Mouse (Mus musculus) embryonic facial prominence, embryonic 13.5 days (tissue): ENCODE results near the gene Nars2. TPM values are rescaled to one million over a fixed set of nuclear protein-coding genes. Genes with fewer than 3 reads are reported as not detected.
"Not testable (repeated sequence)": the region's sequence is repeated elsewhere in the genome, so short reads cannot be mapped to it uniquely, and the experiment has no call there.

Experiments used
- ATAC-seq: fragments of 200-750 bp; cut with Nextera tagmentation; 2 replicates; pipeline ENCODE4 v1.8.0; 2017; ENCODE audit warnings: low read depth; ENCODE audit not compliant: insufficient number of reproducible peaks, insufficient read depth, low FRiP score, low TSS enrichment
- H3K27ac ChIP-seq: fragments of 300-500 bp; sonication (generic); 2 replicates; pipeline ENCODE4 v1.5.1; 2015; ENCODE audit warnings: moderate library complexity, mild to moderate bottlenecking, inconsistent platforms
- H3K27me3 ChIP-seq: fragments of 300-500 bp; sonication (generic); 2 replicates; pipeline ENCODE4 v1.6.1; 2015; ENCODE audit warnings: mild to moderate bottlenecking, inconsistent platforms
- H3K36me3 ChIP-seq: fragments of 300-500 bp; sonication (generic); 2 replicates; pipeline ENCODE4 v1.6.1; 2015; ENCODE audit warnings: mild to moderate bottlenecking, inconsistent platforms
- H3K4me1 ChIP-seq: fragments of 300-500 bp; sonication (generic); 2 replicates; pipeline ENCODE4 v1.6.1; 2015; ENCODE audit warnings: inconsistent platforms
- H3K4me2 ChIP-seq: fragments of 300-500 bp; sonication (generic); 2 replicates; pipeline ENCODE4 v1.6.1; 2015; ENCODE audit warnings: moderate library complexity, mild to moderate bottlenecking, inconsistent platforms
- H3K4me3 ChIP-seq: fragments of 300-500 bp; sonication (generic); 2 replicates; pipeline ENCODE4 v1.5.1; 2015; ENCODE audit warnings: mild to moderate bottlenecking, inconsistent platforms
- H3K9ac ChIP-seq: fragments of 300-500 bp; sonication (generic); 2 replicates; pipeline ENCODE4 v1.6.1; 2015; ENCODE audit warnings: mild to moderate bottlenecking, inconsistent platforms
- H3K9me3 ChIP-seq: fragments of 300-500 bp; sonication (generic); 2 replicates; pipeline ENCODE4 v1.6.1; 2016; ENCODE audit warnings: inconsistent platforms
- WGBS: fragments of 180-500 bp; shearing (Covaris S2); methylation state at CpG from one replicate; pipeline ENCODE4 v1.1.7; 2015; ENCODE audit warnings: mixed read lengths; 5-methylcytosine and 5-hydroxymethylcytosine counted together
- polyA plus RNA-seq: library from polyadenylated mRNA; unstranded; fragments of >200 nt; fragmentation: Nextera tagmentation; extraction: Ambion mirVana; gene quantifications from 2 replicates; pipeline ENCODE4 v1.2.1, GENCODE M21; 2015

Nars2 gene
- polyA plus RNA-seq, 1 experiment from 2014 or later: 26.6 TPM

DNA sequence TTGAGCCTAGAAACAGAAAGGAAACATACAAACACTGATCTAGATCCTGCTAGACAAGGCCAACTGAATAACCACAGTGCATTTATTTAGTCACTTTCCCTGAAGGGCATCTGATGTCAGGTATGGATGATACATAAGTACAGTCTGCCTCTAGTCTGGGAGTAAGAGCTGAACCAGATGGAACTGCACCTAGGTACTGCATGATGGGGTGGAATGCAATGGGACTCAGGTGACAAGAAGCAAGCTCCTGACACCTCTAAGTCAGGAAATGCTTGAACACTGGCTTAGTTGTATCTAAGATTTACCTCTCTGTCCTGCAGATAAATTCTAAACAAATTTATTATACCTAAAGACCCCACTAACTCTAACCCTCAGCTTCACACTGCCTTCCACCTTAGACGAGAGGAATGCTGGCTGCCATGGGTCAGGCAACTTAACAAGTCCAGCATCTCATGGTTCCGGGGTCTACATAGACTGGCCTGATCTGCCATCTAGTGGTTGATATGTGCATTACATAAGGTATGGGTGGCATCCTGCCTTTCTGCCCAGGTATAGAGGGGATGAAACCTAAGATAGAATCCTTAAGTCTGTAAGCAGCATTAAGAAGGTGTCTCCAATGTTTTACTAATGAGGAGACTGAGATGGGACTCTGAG lies 35.7 kb upstream of the Nars2 start:
- H3K4me3 ChIP-seq: no peak overlapping the region
- no peaks in the 10 kb centered on the region for H3K36me3 ChIP-seq
- H3K27ac ChIP-seq: no peak overlapping the region
- H3K27me3 ChIP-seq: no peaks in the 10 kb centered on the region
- H3K4me2 ChIP-seq: no peak overlapping the region
- no peak overlapping the region for H3K9ac ChIP-seq
- no peaks in the 10 kb centered on the region for H3K9me3 ChIP-seq
- 0% methylated on average over 2 of the region's 2 CpGs for WGBS
- no peak for ATAC-seq
- peaks cover 25% of the 10 kb centered on the region for H3K4me1 ChIP-seq

- Histone ChIP-seq H3K4me1 (no peaks in the 10 kb centered on the region), H3K9ac (no peak overlapping the region), H3K36me3 (no peaks in the 10 kb centered on the region), H3K9me3 (no peaks in the 10 kb centered on the region), H3K27ac (no peak overlapping the region), H3K27me3 (no peaks in the 10 kb centered on the region), H3K4me3 (no peak overlapping the region), H3K4me2 (no peak overlapping the region)
- no peak for ATAC-seq
- 55% methylated on average over 7 of the region's 7 CpGs for WGBS
Measured at GRCm38 (mm10) chr7:96920447-96921095, 30.7 kb upstream of the Nars2 start.

DNA sequence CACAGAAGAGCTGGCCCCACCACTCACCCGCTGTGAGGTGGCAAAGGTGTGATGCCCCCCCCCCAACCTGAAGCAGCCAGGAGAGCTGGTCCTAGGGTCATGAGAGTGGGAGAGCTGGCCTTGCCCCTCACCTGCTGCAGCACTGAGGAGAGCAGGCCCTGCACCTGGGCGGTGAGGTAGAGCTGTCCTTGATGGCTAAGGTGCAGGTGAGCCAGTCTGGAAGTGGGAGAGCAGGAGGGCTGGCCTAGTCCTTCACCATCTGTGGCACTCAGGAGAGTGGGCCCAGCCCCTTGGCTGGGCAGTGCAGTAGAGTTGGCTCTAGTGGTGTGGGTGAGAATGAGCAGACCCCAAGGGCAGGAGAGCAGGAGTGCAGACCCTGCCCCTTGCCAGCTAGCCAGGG lies 28.4 kb upstream of the Nars2 start:
- Histone ChIP-seq H3K4me3 (no peak overlapping the region), H3K4me2 (no peak overlapping the region), H3K27ac (no peak overlapping the region), H3K9ac (no peak overlapping the region), H3K9me3 (no peaks in the 10 kb centered on the region), H3K36me3 (no peaks in the 10 kb centered on the region), H3K4me1 (no peaks in the 10 kb centered on the region), H3K27me3 (no peaks in the 10 kb centered on the region)
- peak; percentile 62; the same call in 1 of the 2 replicates for ATAC-seq
- 94% methylated on average over 2 of the region's 2 CpGs for WGBS

DNA sequence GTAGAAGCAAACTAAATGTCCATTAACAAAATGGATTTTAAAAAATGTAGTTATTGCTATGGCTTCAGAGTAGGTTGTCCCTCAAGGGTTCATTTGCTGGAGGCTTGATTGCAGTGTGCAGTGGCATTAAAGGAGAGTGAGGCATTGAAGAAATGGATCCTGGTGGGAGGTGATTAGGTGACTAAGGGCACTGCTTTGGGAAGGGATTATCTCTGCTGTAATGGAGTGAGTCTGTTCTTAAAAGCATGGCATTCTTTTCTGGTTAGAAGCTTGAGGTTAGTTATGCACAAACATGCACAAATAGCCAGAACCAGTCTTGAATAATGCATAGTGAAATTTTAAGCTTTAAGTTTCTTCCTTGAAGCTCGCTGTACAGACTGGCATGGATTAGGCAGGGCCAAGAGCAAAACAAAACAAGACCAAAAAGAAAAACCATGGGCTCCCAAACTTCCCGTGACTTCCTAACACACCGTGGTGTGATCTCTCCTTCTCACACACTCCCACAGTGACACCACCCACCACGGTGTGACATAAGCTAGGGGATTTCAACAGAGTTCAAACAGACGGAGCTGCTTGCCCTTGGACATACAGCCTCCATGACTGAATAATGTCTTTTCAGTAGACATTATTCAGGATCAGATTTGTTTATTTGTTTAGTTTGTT lies 7.5 kb upstream of the Nars2 start:
- no peak overlapping the region for H3K4me3 ChIP-seq
- WGBS: 48% methylated on average over 5 of the region's 5 CpGs
- H3K4me2 ChIP-seq: no peak overlapping the region
- no peak overlapping the region for H3K27ac ChIP-seq
- H3K27me3 ChIP-seq: no peaks in the 10 kb centered on the region
- no peak for ATAC-seq
- H3K9ac ChIP-seq: no peak overlapping the region
- no peaks in the 10 kb centered on the region for H3K36me3 ChIP-seq
- H3K4me1 ChIP-seq: peaks cover 9% of the 10 kb centered on the region; the same call in 1 of the 2 replicates
- H3K9me3 ChIP-seq: no peaks in the 10 kb centered on the region

- not testable (repeated sequence) for H3K9me3 ChIP-seq, H3K9ac ChIP-seq, ATAC-seq, H3K4me2 ChIP-seq, H3K4me1 ChIP-seq, H3K4me3 ChIP-seq, H3K36me3 ChIP-seq, H3K27me3 ChIP-seq, H3K27ac ChIP-seq
- 87% methylated on average over 8 of the region's 8 CpGs for WGBS
Measured at GRCm38 (mm10) chr7:96946501-96946900, 4.8 kb upstream of the Nars2 start.

DNA sequence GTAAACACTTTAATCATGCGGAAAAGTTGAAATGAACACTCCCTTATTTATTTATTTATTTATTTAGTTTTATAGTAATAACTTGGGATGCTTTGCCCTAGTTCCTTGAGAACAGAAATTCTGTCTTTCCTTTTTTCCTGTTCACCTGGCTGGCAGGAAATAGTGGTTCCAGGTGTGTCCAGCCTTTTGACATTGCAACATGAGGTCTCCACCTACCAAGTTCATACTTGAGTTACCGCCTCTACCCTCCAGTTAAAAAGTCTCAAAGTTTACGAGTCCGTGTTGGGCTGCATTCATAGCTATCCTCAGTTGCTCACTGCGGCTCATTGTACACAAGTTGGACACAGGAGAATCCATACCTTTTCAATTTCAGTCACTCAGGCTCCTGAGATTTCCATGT lies 789 bp downstream of the Nars2 start:
- Histone ChIP-seq H3K36me3 (peaks cover 3% of the 10 kb centered on the region), H3K4me3 (peak overlapping the region; percentile 87), H3K27me3 (no peaks in the 10 kb centered on the region), H3K4me1 (peaks cover 13% of the 10 kb centered on the region), H3K4me2 (peak overlapping the region; percentile 74), H3K9ac (peak overlapping the region; percentile 89), H3K9me3 (no peaks in the 10 kb centered on the region), H3K27ac (peak overlapping the region; percentile 89)
- no peak for ATAC-seq
- WGBS: 26% methylated on average over 5 of the region's 5 CpGs

GRCm38 (mm10) chr7:96959168-96959567 lies 7.9 kb downstream of the Nars2 start:
- Histone ChIP-seq H3K36me3 (peaks cover 42% of the 10 kb centered on the region), H3K27ac (no peak overlapping the region), H3K4me3 (no peak overlapping the region), H3K27me3 (no peaks in the 10 kb centered on the region), H3K9ac (no peak overlapping the region), H3K4me2 (no peak overlapping the region), H3K9me3 (no peaks in the 10 kb centered on the region), H3K4me1 (no peaks in the 10 kb centered on the region)
- no peak for ATAC-seq
- 94% methylated on average over 5 of the region's 5 CpGs for WGBS

DNA sequence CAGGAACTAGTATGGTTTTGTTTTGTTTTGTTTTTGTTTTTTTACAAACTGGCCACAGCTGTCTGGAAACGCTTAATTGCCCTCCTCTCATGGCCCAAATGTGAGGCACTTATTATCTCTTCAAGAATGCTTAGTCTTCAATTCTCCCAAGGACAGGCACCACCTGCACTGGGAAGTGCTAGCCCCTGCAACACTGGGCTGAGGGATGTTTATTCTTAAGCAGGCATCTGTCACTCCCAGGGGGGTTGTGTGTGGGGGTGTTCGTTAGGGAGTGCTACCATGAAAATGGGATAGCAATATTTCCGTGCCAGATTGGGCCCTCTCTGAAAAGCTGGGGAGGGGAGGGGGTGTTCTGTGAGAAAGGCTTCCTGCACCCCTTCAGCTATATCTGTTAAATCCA lies 15.9 kb downstream of the Nars2 start:
- no peak overlapping the region for H3K4me3 ChIP-seq
- ATAC-seq: no peak
- no peaks in the 10 kb centered on the region for H3K4me1 ChIP-seq
- H3K36me3 ChIP-seq: no peaks in the 10 kb centered on the region
- no peaks in the 10 kb centered on the region for H3K9me3 ChIP-seq
- H3K9ac ChIP-seq: no peak overlapping the region
- H3K4me2 ChIP-seq: no peak overlapping the region
- H3K27ac ChIP-seq: no peak overlapping the region
- 64% methylated on average over 3 of the region's 3 CpGs for WGBS
- H3K27me3 ChIP-seq: no peaks in the 10 kb centered on the region

DNA sequence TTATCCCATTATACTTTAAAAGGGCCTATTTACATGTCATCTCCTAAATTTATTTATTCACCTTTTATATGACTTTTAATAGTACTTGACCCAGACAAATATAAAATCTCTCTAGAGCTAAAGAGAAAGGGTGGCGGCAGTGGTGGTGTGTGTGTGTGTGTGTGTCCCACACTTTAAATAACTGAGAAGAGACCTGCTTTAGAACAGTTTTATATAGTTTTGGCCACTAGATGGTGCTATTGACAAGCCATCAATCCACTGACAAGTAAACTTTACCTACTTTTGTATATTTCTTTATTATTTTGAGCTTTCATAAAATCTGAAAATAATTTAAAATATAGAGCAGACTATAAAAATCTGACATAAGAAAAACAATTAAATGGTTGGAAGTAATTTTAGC lies 19.1 kb downstream of the Nars2 start:
- ATAC-seq: no peak
- Histone ChIP-seq H3K4me3 (no peak overlapping the region), H3K4me2 (no peak overlapping the region), H3K27me3 (no peaks in the 10 kb centered on the region), H3K9ac (no peak overlapping the region), H3K4me1 (no peaks in the 10 kb centered on the region), H3K9me3 (no peaks in the 10 kb centered on the region), H3K27ac (no peak overlapping the region), H3K36me3 (no peaks in the 10 kb centered on the region)
- 29% methylated on average over 1 of the region's 1 CpGs for WGBS

GRCm38 (mm10) chr7:96971027-96971996 lies 20.0 kb downstream of the Nars2 start:
- Histone ChIP-seq H3K36me3 (no peaks in the 10 kb centered on the region), H3K27ac (no peak overlapping the region), H3K4me2 (no peak overlapping the region), H3K9ac (0 out of 2 replicates have a peak overlapping the region, but pooled peaks have one; percentile 8), H3K9me3 (no peaks in the 10 kb centered on the region), H3K4me1 (no peaks in the 10 kb centered on the region), H3K4me3 (no peak overlapping the region), H3K27me3 (no peaks in the 10 kb centered on the region)
- WGBS: 83% methylated on average over 21 of the region's 21 CpGs
- no peak for ATAC-seq

DNA sequence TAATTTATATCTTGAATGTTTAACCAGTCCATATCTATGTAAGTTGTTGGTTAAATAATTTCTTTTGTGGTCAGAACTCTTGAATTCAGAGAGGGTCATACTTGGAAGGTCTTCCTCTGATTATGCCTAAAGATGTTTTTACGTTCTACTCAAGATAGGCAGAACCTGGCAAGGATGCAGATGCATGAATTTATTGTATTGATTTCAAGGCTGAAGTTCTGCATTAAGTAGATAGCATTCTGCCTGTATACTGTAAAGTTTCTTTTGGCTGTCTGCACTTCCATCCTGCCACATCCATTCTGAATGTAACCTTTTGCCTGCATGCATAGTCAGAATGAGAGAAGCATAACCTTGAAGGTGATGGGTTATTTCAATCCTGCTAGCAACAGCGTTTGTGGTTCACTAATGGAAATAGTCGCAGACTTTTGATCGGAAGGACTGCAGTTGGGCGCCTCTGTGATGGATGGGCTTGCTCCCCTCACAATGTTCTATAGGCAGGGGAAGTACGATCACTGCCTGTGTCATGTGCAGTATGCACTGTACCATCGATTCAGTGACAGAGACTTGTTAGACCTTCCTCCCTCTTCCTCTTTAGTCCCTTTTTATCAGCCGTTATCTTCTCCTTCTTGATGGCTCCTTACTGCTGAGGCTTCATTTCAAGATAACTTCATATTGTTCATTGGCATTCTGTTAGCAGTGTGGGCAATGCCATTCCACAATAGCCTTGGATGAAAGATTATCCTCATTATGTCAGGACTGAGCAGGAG lies 21.0 kb downstream of the Nars2 start:
- Histone ChIP-seq H3K27ac (no peak overlapping the region), H3K4me2 (no peak overlapping the region), H3K36me3 (no peaks in the 10 kb centered on the region), H3K9ac (no peak overlapping the region), H3K4me3 (no peak overlapping the region), H3K27me3 (no peaks in the 10 kb centered on the region), H3K9me3 (no peaks in the 10 kb centered on the region), H3K4me1 (no peaks in the 10 kb centered on the region)
- 88% methylated on average over 8 of the region's 8 CpGs for WGBS
- no peak for ATAC-seq
